Mouse (Mus musculus) stomach, embryonic 16.5 days (tissue): Measurements from ENCODE around the gene Cst9. TPM values are rescaled to one million over a fixed set of nuclear protein-coding genes. Genes with fewer than 3 reads are reported as not detected.

Experiments
- ATAC-seq: fragments of 200-750 bp; cut with Nextera tagmentation; 2 replicates; pipeline ENCODE4 v1.8.0; 2017; ENCODE audit warnings: moderate number of reproducible peaks, moderate TSS enrichment; ENCODE audit not compliant: insufficient read depth, low FRiP score
- H3K27ac ChIP-seq: fragments of 300-500 bp; sonication (generic); 2 replicates; pipeline ENCODE4 v1.5.1; 2014; ENCODE audit warnings: low read length
- H3K27me3 ChIP-seq: fragments of 300-500 bp; sonication (generic); 2 replicates; pipeline ENCODE4 v1.6.1; 2014; ENCODE audit warnings: low read length, control low read depth, mixed read lengths; ENCODE audit not compliant: control insufficient read depth, insufficient read depth
- H3K36me3 ChIP-seq: fragments of 300-500 bp; sonication (generic); 2 replicates; pipeline ENCODE4 v1.6.1; 2014; ENCODE audit warnings: low read length; ENCODE audit not compliant: control insufficient read depth, insufficient read depth
- H3K4me1 ChIP-seq: fragments of 300-500 bp; sonication (generic); 2 replicates; pipeline ENCODE4 v1.6.1; 2014; ENCODE audit warnings: low read length, control low read depth, mixed read lengths; ENCODE audit not compliant: control insufficient read depth, insufficient read depth
- H3K4me2 ChIP-seq: fragments of 300-500 bp; sonication (generic); 2 replicates; pipeline ENCODE4 v1.6.1; 2014; ENCODE audit warnings: low read depth, low read length, mixed read lengths
- H3K4me3 ChIP-seq: fragments of 300-500 bp; sonication (generic); replicated peaks from 2 replicates; pipeline ENCODE4 v1.5.1; 2014; ENCODE audit warnings: mild to moderate bottlenecking, low read length
- H3K9ac ChIP-seq: fragments of 300-500 bp; sonication (generic); 2 replicates; pipeline ENCODE4 v1.6.1; 2014; ENCODE audit warnings: low read length
- H3K9me3 ChIP-seq: fragments of 300-500 bp; sonication (generic); replicated peaks from 2 replicates; pipeline ENCODE4 v1.6.1; 2016; ENCODE audit warnings: low read length, control low read depth; ENCODE audit not compliant: control insufficient read depth
- WGBS: fragments of 180-500 bp; shearing (Covaris S2); extraction: QIAGEN DNeasy Blood & Tissue Kit; methylation state at CpG from one replicate; pipeline ENCODE4 v1.1.7; 2014; 5-methylcytosine and 5-hydroxymethylcytosine counted together
- polyA plus RNA-seq: library from polyadenylated mRNA; unstranded; fragments of >200 nt; fragmentation: Nextera tagmentation; extraction: Ambion mirVana; gene quantifications from 2 replicates; pipeline ENCODE4 v1.2.1, GENCODE M21; 2015

Cst9 gene
- polyA plus RNA-seq = not detected in 2 replicates

- H3K4me2 ChIP-seq = no peak within 1 kb of the TSS
- H3K4me1 ChIP-seq = no peaks in the 10 kb centered on the region
- H3K27me3 ChIP-seq = no peaks in the 10 kb centered on the region
- no peaks in the 10 kb centered on the region for H3K36me3 ChIP-seq
- no peak for ATAC-seq
- WGBS = 58% methylated on average over 4 of the region's 4 CpGs
- H3K9me3 ChIP-seq = no peaks in the 10 kb centered on the region
- no peak within 1 kb of the TSS for H3K27ac ChIP-seq
- no peak within 1 kb of the TSS for H3K9ac ChIP-seq
- no peak within 1 kb of the TSS for H3K4me3 ChIP-seq
Observed at GRCm38 (mm10) chr2:148834912-148835311, at the start of gene Cst9. TSS of gene Cst9 (plus strand) at chr2:148835147.

- Histone ChIP-seq H3K36me3 (no peaks in the 10 kb centered on the region), H3K9ac (no peak within 1 kb of the TSS), H3K27me3 (no peaks in the 10 kb centered on the region), H3K4me3 (no peak within 1 kb of the TSS), H3K9me3 (no peaks in the 10 kb centered on the region), H3K4me2 (no peak within 1 kb of the TSS), H3K27ac (no peak within 1 kb of the TSS), H3K4me1 (no peaks in the 10 kb centered on the region)
- WGBS = 91% methylated on average over 6 of the region's 6 CpGs
- 0 out of 2 replicates have a peak, but pooled peaks have one; percentile 21 for ATAC-seq
Observed at GRCm38 (mm10) chr2:148789142-148789541, 45.8 kb upstream of the Cst9 start, which contains the start of gene Cst12. TSS of gene Cst12 (plus strand) at chr2:148789361.

GRCm38 (mm10) chr2:148798485-148798884 is 36.5 kb upstream of the Cst9 start, which contains the start of gene Cst8:
TSS of gene Cst8 (plus strand) at chr2:148798785.
- H3K4me1 ChIP-seq = no peaks in the 10 kb centered on the region
- no peak within 1 kb of the TSS for H3K9ac ChIP-seq
- H3K36me3 ChIP-seq = no peaks in the 10 kb centered on the region
- H3K4me2 ChIP-seq = no peak within 1 kb of the TSS
- no peak within 1 kb of the TSS for H3K27ac ChIP-seq
- no peaks in the 10 kb centered on the region for H3K9me3 ChIP-seq
- no peak within 1 kb of the TSS for H3K4me3 ChIP-seq
- WGBS = 76% methylated on average over 1 of the region's 1 CpGs
- no peaks in the 10 kb centered on the region for H3K27me3 ChIP-seq
- ATAC-seq = no peak

- no peaks in the 10 kb centered on the region for H3K9me3 ChIP-seq
- no peaks in the 10 kb centered on the region for H3K4me1 ChIP-seq
- H3K4me3 ChIP-seq = no peak overlapping the region
- H3K9ac ChIP-seq = no peak overlapping the region
- H3K27ac ChIP-seq = no peak overlapping the region
- WGBS = 33% methylated on average over 3 of the region's 3 CpGs
- no peak overlapping the region for H3K4me2 ChIP-seq
- ATAC-seq = no peak
- no peaks in the 10 kb centered on the region for H3K36me3 ChIP-seq
- no peaks in the 10 kb centered on the region for H3K27me3 ChIP-seq
Observed at GRCm38 (mm10) chr2:148801491-148801921, 33.4 kb upstream of the Cst9 start.

- no peak overlapping the region for H3K4me3 ChIP-seq
- no peak for ATAC-seq
- H3K4me1 ChIP-seq = no peaks in the 10 kb centered on the region
- no peaks in the 10 kb centered on the region for H3K36me3 ChIP-seq
- no peak overlapping the region for H3K4me2 ChIP-seq
- no peak overlapping the region for H3K27ac ChIP-seq
- 51% methylated on average over 6 of the region's 6 CpGs for WGBS
- H3K9me3 ChIP-seq = no peaks in the 10 kb centered on the region
- no peaks in the 10 kb centered on the region for H3K27me3 ChIP-seq
- H3K9ac ChIP-seq = no peak overlapping the region
Observed at GRCm38 (mm10) chr2:148806696-148807095, 28.3 kb upstream of the Cst9 start.

- H3K4me3 ChIP-seq = no peak within 1 kb of the TSS
- ATAC-seq = no peak
- no peaks in the 10 kb centered on the region for H3K4me1 ChIP-seq
- no peak within 1 kb of the TSS for H3K4me2 ChIP-seq
- H3K9ac ChIP-seq = no peak within 1 kb of the TSS
- H3K9me3 ChIP-seq = no peaks in the 10 kb centered on the region
- no peaks in the 10 kb centered on the region for H3K36me3 ChIP-seq
- H3K27ac ChIP-seq = no peak within 1 kb of the TSS
- no peaks in the 10 kb centered on the region for H3K27me3 ChIP-seq
Observed at GRCm38 (mm10) chr2:148819909-148820308, 15.0 kb upstream of the Cst9 start, which contains the start of gene Cst13. TSS of gene Cst13 (plus strand) at chr2:148820081.

- ATAC-seq = no peak
- H3K27ac ChIP-seq = no peak overlapping the region
- no peaks in the 10 kb centered on the region for H3K4me1 ChIP-seq
- WGBS = 22% methylated on average over 1 of the region's 1 CpGs
- no peak overlapping the region for H3K4me3 ChIP-seq
- H3K27me3 ChIP-seq = no peaks in the 10 kb centered on the region
- no peaks in the 10 kb centered on the region for H3K9me3 ChIP-seq
- H3K9ac ChIP-seq = no peak overlapping the region
- no peaks in the 10 kb centered on the region for H3K36me3 ChIP-seq
- no peak overlapping the region for H3K4me2 ChIP-seq
Observed at GRCm38 (mm10) chr2:148825986-148826385, 9.0 kb upstream of the Cst9 start.

- Histone ChIP-seq H3K4me2 (no peak overlapping the region), H3K36me3 (no peaks in the 10 kb centered on the region), H3K4me3 (no peak overlapping the region), H3K4me1 (no peaks in the 10 kb centered on the region), H3K27ac (no peak overlapping the region), H3K9ac (no peak overlapping the region), H3K9me3 (no peaks in the 10 kb centered on the region), H3K27me3 (no peaks in the 10 kb centered on the region)
- no peak for ATAC-seq
- WGBS = 79% methylated on average over 5 of the region's 5 CpGs
Observed at GRCm38 (mm10) chr2:148838075-148838777, 3.3 kb downstream of the Cst9 start.

- Histone ChIP-seq H3K27me3 (no peaks in the 10 kb centered on the region), H3K9ac (no peak overlapping the region), H3K4me3 (no peak overlapping the region), H3K4me1 (no peaks in the 10 kb centered on the region), H3K36me3 (no peaks in the 10 kb centered on the region), H3K4me2 (no peak overlapping the region), H3K9me3 (no peaks in the 10 kb centered on the region), H3K27ac (no peak overlapping the region)
- ATAC-seq = no peak
- 87% methylated on average over 2 of the region's 2 CpGs for WGBS
Observed at GRCm38 (mm10) chr2:148839224-148839623, 4.3 kb downstream of the Cst9 start.
